Mouse (Mus musculus): ENCODE measurements at regions not wholly inside any gene's neighbourhood (a gene's known extent, or its start where the extent isn't known, plus 50 kb on each side); places are given as distances from the start of the nearest gene placed in this dataset.

GRCm38 (mm10) chr12:26551168-26551926, 82.3 kb downstream of the Cmpk2 start:
- DNase-seq (ENCODE audit: low read depth in 1 of 2, low spot score in 2 of 2) = no peak

- DNase-seq (ENCODE audit: low read depth in 1 of 2, low spot score in 2 of 2) = no peak
Observed at GRCm38 (mm10) chr12:26547466-26547865, 78.5 kb downstream of the Cmpk2 start.

GRCm38 (mm10) chr12:26546361-26546760, 77.4 kb downstream of the Cmpk2 start:
- DNase-seq (ENCODE audit: low read depth in 1 of 2, low spot score in 2 of 2) = no peak

DNA sequence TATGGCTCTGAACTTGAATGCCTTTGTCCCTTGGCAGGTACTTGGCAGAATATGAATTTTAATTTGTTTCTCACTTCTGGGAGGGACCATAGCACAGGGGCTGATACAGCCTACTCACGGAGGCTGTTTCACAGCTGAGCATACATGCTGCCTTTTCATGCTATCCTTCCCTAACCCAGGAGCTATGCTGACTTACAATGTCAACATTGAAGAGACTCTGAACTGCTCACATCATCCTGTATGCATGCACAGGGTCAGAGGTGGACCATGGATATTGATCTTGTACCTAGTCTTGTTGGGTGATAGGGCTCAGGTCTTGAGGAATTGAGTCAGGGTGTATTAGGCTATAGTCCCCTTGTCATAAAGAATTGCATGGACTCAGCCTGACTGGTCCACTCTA, 74.5 kb downstream of the Cmpk2 start:
- no peak for DNase-seq (ENCODE audit: low read depth in 1 of 2, low spot score in 2 of 2)

- no peak for DNase-seq (ENCODE audit: low read depth in 1 of 2, low spot score in 2 of 2)
Observed at GRCm38 (mm10) chr12:26542451-26542850, 73.4 kb downstream of the Cmpk2 start.

DNA sequence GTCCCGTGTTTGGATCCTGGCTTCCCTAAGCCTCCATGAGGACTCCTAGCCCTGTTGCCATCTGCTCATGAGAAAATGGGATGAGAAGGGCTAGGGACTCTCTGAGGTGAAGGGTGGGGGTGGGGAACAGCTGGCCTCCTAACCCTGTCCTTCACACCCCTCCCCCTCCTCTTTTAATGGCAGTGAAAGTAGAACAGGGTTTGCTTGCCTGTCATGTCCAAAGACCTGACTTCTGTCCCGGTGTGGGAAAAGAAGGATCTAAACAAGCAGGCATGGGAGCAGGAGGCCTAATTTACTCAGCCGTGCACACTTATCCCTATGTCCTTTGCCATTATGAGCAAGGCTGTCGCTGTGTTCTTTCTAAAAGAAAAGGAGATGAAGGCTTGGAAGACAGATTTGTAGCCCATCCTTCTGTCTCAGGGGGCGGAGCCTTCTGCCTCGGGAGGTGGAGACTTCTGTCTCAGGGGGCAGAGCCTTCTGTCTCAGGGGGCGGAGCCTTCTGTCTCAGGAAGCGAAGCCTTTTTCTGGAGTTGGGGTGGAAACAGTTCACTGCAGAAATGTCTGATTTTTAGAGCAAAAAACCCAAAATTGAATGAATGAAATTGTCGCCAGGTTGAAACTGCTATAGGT, 66.4 kb downstream of the Cmpk2 start:
- no peak for DNase-seq (ENCODE audit: low read depth in 1 of 2, low spot score in 2 of 2)

- DNase-seq (ENCODE audit: low read depth in 1 of 2, low spot score in 2 of 2) = no peak
Observed at GRCm38 (mm10) chr12:26534229-26535105, 65.5 kb downstream of the Cmpk2 start.

DNA sequence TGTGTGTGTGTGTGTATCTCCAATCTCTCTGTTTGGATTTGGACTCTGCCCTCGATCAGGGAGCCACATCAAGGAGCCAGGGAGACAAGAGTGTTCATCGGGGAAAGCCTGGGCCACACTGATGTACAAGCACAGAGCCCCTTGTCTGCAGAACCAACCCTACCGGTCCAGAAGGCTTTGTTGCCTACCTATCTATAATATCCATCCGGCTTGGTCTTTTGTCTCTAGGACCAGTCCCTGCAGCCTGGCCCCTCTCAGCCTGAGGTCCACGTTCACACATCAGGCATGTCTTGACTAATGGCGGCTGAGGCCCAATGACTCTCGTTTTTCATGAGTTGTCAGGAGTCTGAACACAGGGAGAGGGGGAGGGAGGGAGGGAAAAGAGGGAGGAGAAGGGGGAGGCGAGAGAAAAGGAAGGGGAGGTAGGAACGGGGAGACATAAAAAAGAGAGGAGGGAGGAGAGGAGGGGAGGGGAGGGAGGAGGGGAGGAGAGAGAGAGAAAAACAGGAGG, 64.7 kb downstream of the Cmpk2 start:
- DNase-seq (ENCODE audit: low read depth in 1 of 2, low spot score in 2 of 2) = no peak

GRCm38 (mm10) chr12:26532823-26533640, 64.0 kb downstream of the Cmpk2 start:
- DNase-seq (ENCODE audit: low read depth in 1 of 2, low spot score in 2 of 2) = peak; percentile 0 to 6

DNA sequence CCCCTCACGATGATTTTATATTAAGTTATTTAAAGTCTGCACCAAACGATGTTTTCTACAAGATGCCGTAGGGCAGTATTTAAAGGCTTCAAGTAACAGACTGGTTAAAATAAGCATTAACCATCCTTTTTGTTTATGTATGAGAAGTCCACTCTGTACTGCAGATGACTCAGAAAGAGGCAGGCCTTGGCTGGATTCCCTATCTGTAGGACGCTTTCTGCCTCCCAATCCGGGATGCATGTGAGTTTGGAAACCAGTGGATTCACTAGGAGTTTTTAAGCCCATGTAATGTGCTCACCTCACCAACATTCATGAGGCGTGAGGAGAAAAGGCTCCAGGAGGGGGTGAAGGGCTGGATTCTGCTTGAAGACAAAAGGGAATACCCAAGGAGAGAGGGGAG, 63.1 kb downstream of the Cmpk2 start:
- DNase-seq (ENCODE audit: low read depth in 1 of 2, low spot score in 2 of 2) = no peak

Measured in monocyte, adult 2 months (primary cell).